Mouse (Mus musculus): ENCODE data around the gene Dip2c.

Dip2c gene

GRCm38 (mm10) chr13:9683280-9683679 is 407.0 kb downstream of the Dip2c start:
- DNase-seq = peak; percentile 20

DNA sequence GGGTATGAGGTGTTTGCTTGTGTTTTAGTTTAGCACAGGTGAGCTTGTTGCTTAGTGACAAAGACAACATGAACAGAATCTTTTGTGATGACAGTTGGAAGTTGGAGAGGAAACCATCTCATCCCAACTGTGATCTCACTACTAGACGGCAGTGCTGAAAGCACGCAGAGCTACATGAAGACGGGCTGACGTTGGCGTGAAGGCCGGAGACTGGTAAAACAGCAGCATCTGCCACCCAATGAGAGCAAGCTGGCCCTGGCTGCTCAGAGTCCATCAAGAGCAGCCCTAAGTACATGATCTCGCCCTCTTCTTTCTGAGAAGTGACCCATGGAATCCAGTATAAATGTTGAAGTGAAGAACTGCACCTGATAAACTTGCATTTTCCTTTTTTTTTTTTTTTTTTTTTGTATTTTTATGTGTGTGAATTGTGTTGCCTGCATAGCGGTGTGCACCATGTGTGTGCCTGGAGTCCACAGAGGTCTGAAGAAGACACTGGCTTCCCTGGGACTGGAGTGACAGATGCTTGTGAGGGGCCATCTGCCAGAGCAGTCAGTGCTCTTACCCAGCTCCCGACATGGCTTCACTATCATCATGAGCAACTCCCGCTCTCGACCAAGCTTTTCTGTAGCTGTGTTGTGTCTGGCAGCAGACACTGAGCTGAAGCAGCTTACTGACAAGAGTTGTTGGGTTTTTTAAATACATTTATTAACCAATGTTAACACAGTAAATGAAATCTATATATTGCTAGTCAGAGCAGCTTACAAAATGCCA is 408.0 kb downstream of the Dip2c start:
- peak; percentile 70 for DNase-seq

DNA sequence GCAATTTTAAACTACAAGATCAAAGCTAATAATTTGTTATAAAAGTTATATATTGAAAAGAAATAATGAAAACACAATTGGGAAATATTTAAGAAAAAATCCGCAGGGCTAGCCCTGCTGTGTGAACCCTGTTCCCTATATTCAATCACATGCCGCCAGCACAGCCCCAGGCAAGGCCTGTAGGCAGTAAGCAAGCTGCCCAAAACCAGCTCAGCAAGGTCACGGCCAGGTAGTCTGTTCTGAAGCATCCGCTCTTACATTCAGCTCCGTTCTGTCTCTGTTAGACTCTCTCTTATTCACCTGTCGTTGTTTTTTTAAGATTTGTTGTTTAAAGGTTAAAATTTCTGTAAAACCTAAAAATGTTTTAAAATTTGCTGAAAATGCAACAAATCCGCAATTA is 409.9 kb downstream of the Dip2c start:
- peak; percentile 43 for DNase-seq

GRCm38 (mm10) chr13:9686765-9687164 is 410.4 kb downstream of the Dip2c start:
- peak; percentile 69 for DNase-seq

DNA sequence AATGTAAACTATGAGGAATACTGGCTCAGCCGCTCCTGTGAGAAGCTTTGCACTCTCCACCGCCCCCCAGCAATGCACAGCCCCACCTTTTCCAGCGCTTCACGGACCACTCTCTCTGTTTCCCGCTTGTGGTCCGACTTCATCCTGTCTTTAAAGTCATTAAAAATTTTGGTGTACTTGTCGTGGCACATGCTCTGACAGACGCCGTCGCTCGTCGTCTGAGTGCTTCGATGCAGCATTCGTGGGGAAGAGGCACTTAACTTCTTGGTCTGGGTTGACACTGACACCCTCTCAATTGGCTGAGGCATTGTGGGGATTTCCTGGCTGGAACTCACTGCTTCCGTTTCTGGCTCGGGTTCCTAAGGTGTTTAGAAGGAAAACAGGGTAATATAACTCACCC is 413.0 kb downstream of the Dip2c start:
- no peak for DNase-seq

- DNase-seq = no peak
Measured at GRCm38 (mm10) chr13:9692876-9693275, 416.5 kb downstream of the Dip2c start.

- no peak for DNase-seq
Measured at GRCm38 (mm10) chr13:9694651-9695050, 418.3 kb downstream of the Dip2c start.

DNA sequence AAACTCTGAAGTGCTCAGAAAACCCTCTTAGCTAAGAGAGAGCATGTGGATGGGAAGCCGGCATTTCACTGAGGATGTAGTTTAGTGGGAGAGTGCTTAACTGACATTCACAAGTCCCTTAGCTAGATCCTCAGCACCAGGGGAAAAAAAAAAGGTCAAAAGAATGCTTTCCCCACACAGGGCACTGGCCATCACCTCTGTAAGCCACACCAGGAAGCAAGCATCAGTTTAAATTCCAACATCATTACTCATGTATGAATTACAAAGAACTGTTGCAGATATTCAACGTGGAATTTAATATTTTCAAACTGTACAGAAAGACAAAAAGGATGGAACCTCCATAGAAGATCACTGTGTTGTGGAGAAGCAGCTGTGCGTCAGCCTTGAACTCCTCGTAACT is 419.1 kb downstream of the Dip2c start:
- DNase-seq = no peak

DNA sequence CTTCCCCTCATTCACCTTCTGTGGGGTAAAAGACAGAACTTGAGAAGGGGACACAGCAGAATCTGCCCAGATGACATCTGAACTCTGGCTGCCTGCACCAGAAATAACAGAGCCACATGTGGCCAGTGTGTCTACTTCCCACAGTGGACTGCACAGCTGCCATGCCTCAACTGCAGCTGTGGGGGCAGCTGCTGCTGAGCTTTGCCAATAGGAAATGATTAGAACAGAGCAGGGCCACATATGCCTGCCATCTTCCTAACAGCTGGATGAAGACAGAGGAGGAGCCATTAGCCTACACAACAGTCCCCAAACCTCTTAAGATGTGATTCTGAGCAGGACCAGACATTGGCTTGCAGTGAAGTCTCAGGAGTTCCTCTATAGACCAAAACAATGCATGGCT is 419.5 kb downstream of the Dip2c start:
- DNase-seq = no peak

DNA sequence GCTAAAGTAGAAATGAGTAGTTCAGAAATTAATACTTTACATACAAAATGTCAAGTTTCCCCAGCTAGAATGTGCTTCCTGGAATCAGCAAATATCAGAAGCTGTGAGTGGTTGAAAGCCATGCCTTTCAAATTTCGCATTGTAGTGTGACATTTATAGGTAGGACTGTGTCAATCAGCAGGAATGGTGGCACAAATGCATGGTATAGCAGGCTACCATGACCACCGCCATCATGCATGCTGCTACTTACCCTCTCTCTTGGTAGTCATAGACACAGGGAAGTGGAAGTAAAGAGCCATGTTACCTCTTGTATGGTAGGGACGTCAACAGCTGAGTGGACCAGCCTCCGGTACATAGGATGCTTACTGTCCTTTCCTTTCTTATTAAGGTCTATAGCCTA is 421.0 kb downstream of the Dip2c start:
- DNase-seq = no peak

GRCm38 (mm10) chr13:9702615-9703235 is 426.4 kb downstream of the Dip2c start:
- no peak for DNase-seq

- DNase-seq = no peak
Measured at GRCm38 (mm10) chr13:9706720-9707119, 430.4 kb downstream of the Dip2c start.

- no peak for DNase-seq
Measured at GRCm38 (mm10) chr13:9708433-9709240, 432.3 kb downstream of the Dip2c start.

DNA sequence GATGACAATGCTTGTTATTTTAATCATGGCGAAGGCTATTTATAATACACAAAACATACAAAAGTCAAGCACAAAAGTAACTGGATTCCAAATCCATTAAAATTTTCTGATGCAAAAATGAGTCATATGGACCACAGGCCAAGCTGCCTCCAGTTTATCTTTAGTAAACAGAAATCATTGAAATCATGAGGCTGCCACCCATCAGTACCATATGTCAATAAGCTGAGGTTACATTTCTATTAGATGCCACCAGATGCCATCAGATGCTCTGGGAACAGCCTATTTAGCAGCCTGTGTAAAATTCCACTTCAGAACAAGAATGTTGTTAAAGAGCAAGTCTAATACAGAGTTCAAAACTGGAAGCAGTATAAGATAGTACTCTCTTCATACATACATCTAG is 436.1 kb downstream of the Dip2c start:
- DNase-seq = no peak

- DNase-seq = no peak
Measured at GRCm38 (mm10) chr13:9712971-9713370, 436.6 kb downstream of the Dip2c start.

GRCm38 (mm10) chr13:9713462-9714134 is 437.3 kb downstream of the Dip2c start:
- no peak for DNase-seq

DNA sequence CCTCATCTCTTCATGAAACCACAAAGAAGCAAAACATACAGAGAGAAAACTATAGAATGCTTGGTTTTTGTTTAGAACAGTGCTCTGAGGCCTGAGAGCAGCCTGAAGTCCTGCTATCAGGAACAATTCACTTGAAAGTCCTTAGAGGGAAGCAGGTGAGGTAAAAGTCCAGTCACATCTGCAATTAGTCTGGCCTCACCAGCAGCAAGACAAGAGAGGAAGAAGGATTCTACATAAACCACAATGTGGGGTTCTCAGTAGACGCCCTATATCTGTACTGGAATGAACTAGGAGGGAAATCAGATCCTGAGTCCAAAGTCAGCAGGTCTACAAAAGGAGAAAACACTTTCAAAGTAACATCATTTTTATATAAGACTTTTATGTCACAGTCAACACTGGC is 438.9 kb downstream of the Dip2c start:
- no peak for DNase-seq

Measured in cerebellum, adult 9-10 months (tissue).